Mouse (Mus musculus) heart, postnatal 0 days (tissue): ENCODE data around the gene Letmd1. TPM values are rescaled to one million over a fixed set of nuclear protein-coding genes. Genes with fewer than 3 reads are reported as not detected.
A peak's percentile ranks its signal among the peaks of the same experiment; 100 is the strongest.

Experiments used
- ATAC-seq: fragments of 200-750 bp; cut with Nextera tagmentation; 2 replicates; pipeline ENCODE4 v1.8.0; 2017; ENCODE audit warnings: low read depth, moderate number of reproducible peaks, moderate library complexity; ENCODE audit not compliant: insufficient read depth
- DNase-seq: peaks from one replicate; pipeline ENCODE4 v3.0.0-alpha.2; 2016; ENCODE audit warnings: low spot score
- H3K27ac ChIP-seq: fragments of 300-500 bp; sonication (generic); 2 replicates; pipeline ENCODE4 v1.5.1; 2014; ENCODE audit warnings: low read depth, mild to moderate bottlenecking
- H3K27me3 ChIP-seq: fragments of 300-500 bp; sonication (generic); 2 replicates; pipeline ENCODE4 v1.6.1; 2014; ENCODE audit warnings: low read length, mixed read lengths; ENCODE audit not compliant: control insufficient read depth, insufficient read depth
- H3K36me3 ChIP-seq: fragments of 300-500 bp; sonication (generic); replicated peaks from 2 replicates; pipeline ENCODE4 v1.6.1; 2014; ENCODE audit warnings: low read length, mixed read lengths; ENCODE audit not compliant: control insufficient read depth, insufficient read depth
- H3K4me1 ChIP-seq: fragments of 300-500 bp; sonication (generic); 2 replicates; pipeline ENCODE4 v1.6.1; 2014; ENCODE audit warnings: antibody characterized with exemption; ENCODE audit not compliant: control insufficient read depth, insufficient read depth
- H3K4me2 ChIP-seq: fragments of 300-500 bp; sonication (generic); 2 replicates; pipeline ENCODE4 v1.6.1; 2014; ENCODE audit warnings: low read depth, mild to moderate bottlenecking, low read length, moderate library complexity
- H3K4me3 ChIP-seq: fragments of 300-500 bp; sonication (generic); 2 replicates; pipeline ENCODE4 v1.5.1; 2014; ENCODE audit warnings: low read depth, low read length
- H3K9ac ChIP-seq: fragments of 300-500 bp; sonication (generic); replicated peaks from 2 replicates; pipeline ENCODE4 v1.6.1; 2014; ENCODE audit warnings: low read depth, low read length, mixed read lengths
- H3K9me3 ChIP-seq: fragments of 300-500 bp; sonication (generic); replicated peaks from 2 replicates; pipeline ENCODE4 v1.6.1; 2016; ENCODE audit warnings: low read length; ENCODE audit not compliant: control insufficient read depth
- CTCF ChIP-seq: IDR thresholded peaks from 2 replicates; pipeline ENCODE4 v1.5.1; 2016; ENCODE audit warnings: antibody characterized with exemption, control low read depth, low read depth
- EP300 ChIP-seq: IDR thresholded peaks from 2 replicates; pipeline ENCODE4 v1.6.1; 2016; ENCODE audit warnings: antibody characterized with exemption, low read depth
- WGBS: fragments of 180-500 bp; shearing (Covaris S2); extraction: QIAGEN DNeasy Blood & Tissue Kit; methylation state at CpG from one replicate; pipeline ENCODE4 v1.1.7; 2014; 5-methylcytosine and 5-hydroxymethylcytosine counted together
- polyA plus RNA-seq: library from polyadenylated mRNA; unstranded; fragments of >200 nt; fragmentation: Nextera tagmentation; extraction: Ambion mirVana; gene quantifications from 2 replicates; pipeline ENCODE4 v1.2.1, GENCODE M21; 2015
- total RNA-seq: library from RNA; depleted of rRNA; stranded (reverse); fragments of >200 nt; gene quantifications from 2 replicates; pipeline ENCODE4 v1.2.3, GENCODE M21; 2014; ENCODE audit warnings: low replicate concordance

Gene Letmd1
- total and polyA plus RNA-seq, 2 experiments from 2014 or later: 7.5 to 18.5 TPM

- no peaks in the 10 kb centered on the region for H3K4me1 ChIP-seq
- H3K4me2 ChIP-seq: no peak overlapping the region
- H3K4me3 ChIP-seq: no peak overlapping the region
- DNase-seq (no peak), ATAC-seq (peak; percentile 24; the same call in 1 of the 2 replicates)
- H3K9me3 ChIP-seq: no peaks in the 10 kb centered on the region
- no peaks in the 10 kb centered on the region for H3K36me3 ChIP-seq
- H3K27ac ChIP-seq: no peak overlapping the region
- TF ChIP-seq CTCF (no peak), EP300 (no peak)
- H3K27me3 ChIP-seq: no peaks in the 10 kb centered on the region
- WGBS: 61% methylated on average over 11 of the region's 11 CpGs
- no peak overlapping the region for H3K9ac ChIP-seq
These were observed 38.8 kb upstream of the Letmd1 start for GRCm38 (mm10) chr15:100429959-100430565.

GRCm38 (mm10) chr15:100433234-100433633 is 35.6 kb upstream of the Letmd1 start:
- Histone ChIP-seq H3K4me1 (no peaks in the 10 kb centered on the region), H3K9ac (no peak overlapping the region), H3K9me3 (no peaks in the 10 kb centered on the region), H3K4me3 (no peak overlapping the region), H3K27me3 (no peaks in the 10 kb centered on the region), H3K4me2 (no peak overlapping the region), H3K36me3 (no peaks in the 10 kb centered on the region), H3K27ac (no peak overlapping the region)
- TF ChIP-seq EP300: no peak
- TF ChIP-seq CTCF: no peak
- DNase-seq (no peak), ATAC-seq (no peak)
- WGBS: 63% methylated on average over 4 of the region's 4 CpGs

DNA sequence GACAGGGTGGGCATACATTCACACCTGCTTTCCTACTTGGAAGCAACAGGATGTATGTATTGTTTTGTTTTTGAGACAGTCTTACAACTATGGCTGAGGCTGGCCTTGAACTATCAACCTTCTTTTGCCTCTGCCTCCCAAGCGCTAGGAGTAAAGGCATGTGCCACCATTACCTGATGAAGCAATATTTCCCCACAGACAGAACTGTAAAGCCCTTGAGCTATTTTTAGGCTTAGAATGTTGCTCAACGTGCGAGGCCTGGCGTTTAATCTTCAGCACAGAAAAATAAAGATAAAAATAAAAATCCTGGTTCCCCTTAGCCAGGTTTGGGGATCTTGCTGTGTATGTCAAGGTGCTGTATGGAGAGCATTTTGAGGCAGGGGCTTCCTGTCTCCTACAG is 32.7 kb upstream of the Letmd1 start:
- no peak for DNase-seq
- H3K4me1 ChIP-seq: no peaks in the 10 kb centered on the region
- TF ChIP-seq CTCF (no peak), EP300 (no peak)
- H3K9ac ChIP-seq: no peak overlapping the region
- H3K36me3 ChIP-seq: no peaks in the 10 kb centered on the region
- H3K4me2 ChIP-seq: no peak overlapping the region
- ATAC-seq: no peak
- 28% methylated on average over 4 of the region's 4 CpGs for WGBS
- no peaks in the 10 kb centered on the region for H3K27me3 ChIP-seq
- no peak overlapping the region for H3K4me3 ChIP-seq
- no peak overlapping the region for H3K27ac ChIP-seq
- H3K9me3 ChIP-seq: no peaks in the 10 kb centered on the region

DNA sequence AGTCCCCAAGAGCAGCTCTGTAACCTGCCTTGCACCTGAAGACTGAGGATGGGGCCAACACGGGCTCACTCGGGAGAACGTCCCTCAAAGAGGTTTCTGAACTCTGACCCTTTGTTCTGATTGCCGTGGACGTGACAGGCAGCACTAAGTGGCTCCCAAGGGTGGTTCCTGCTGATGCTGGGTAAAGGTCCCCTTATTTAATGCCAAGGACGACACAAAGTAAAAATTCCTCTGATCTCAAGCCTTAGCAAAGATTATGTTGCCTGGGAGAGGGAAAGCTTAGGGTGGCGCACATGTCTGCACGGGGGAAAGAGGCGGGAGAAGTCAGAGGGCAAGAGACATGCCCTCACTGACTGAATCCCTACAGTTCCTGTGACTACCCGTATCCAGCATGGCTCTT is 32.3 kb upstream of the Letmd1 start:
- Histone ChIP-seq H3K27ac (no peak overlapping the region), H3K36me3 (no peaks in the 10 kb centered on the region)

GRCm38 (mm10) chr15:100443126-100443922 is 25.5 kb upstream of the Letmd1 start:
- Histone ChIP-seq H3K9ac (peak overlapping the region; percentile 49), H3K27ac (peak overlapping the region; percentile 83), H3K4me1 (peaks cover 4% of the 10 kb centered on the region; the same call in 1 of the 2 replicates), H3K4me2 (peak overlapping the region; percentile 67), H3K4me3 (peak overlapping the region; percentile 40), H3K36me3 (no peaks in the 10 kb centered on the region), H3K9me3 (no peaks in the 10 kb centered on the region), H3K27me3 (no peaks in the 10 kb centered on the region)
- TF ChIP-seq EP300 (no peak), CTCF (no peak)
- ATAC-seq (peak; percentile 99), DNase-seq (peak; percentile 96)
- under 1% methylated on average over 22 of the region's 31 CpGs for whole genome bisulfite sequencing

More for the DNA sequence above, 32.3 kb upstream of the Letmd1 start:
- Histone ChIP-seq H3K4me2 (no peak overlapping the region), H3K9ac (no peak overlapping the region), H3K4me1 (no peaks in the 10 kb centered on the region), H3K27me3 (no peaks in the 10 kb centered on the region), H3K9me3 (no peaks in the 10 kb centered on the region), H3K4me3 (no peak overlapping the region)
- TF ChIP-seq EP300 (no peak), CTCF (no peak)
- WGBS: 51% methylated on average over 10 of the region's 10 CpGs
- no peak for DNase-seq
- ATAC-seq: no peak
